Comparison of ENCODE assay signal across 12 mouse cellular contexts in the genomic region with DNA sequence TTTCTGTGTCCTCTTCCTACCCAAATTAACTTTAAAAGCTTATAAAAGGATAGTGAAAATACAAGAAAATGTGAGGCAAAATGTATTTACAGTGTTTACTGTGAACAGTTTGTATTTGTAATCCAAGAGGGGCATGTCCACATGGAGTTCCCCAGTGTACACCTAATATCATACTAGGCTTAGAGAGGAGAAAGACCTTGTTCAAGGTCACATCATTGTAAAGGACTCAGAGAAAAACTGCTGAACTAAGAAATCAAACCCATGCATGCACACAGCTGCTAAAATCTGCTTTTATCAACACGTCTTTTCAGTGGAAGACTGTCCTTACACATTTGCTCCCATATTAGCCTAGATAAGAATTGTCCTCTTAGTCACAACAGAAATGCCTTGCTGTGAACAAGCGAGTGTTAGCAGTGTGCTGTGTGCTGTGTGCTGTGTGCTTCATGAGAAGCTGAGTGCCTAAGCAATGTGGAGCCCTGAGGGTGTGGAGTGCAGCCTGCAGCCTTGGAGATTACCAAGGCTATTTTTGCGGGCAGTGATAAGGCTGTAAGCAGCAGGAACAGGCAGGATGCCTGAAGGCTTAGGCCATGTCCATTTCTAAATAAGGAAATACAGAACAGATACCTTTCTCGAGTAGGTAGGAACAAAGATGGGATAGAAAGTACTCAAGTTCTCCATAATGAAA. TPM values are rescaled to one million over a fixed set of nuclear protein-coding genes. Genes with fewer than 3 reads are reported as not detected.
A peak's percentile ranks its signal among the peaks of the same experiment; 100 is the strongest.
DNase-seq lines count a peak whose midpoint lies in the region; ATAC-seq lines count a peak whose summit lies in the region.
"Had no signal": no experiment of that assay in that cellular context is flagged by ENCODE, and none has a peak within 500 bp of the region (broad histone marks: within the 10 kb centered on the region; RNA-seq: fewer than 3 reads in every experiment).

No protein-coding gene starts in this region.

- peaks cover 45% of the 10 kb centered on the region for H3K36me3 ChIP-seq in heart, embryonic 12.5 days
- H3K36me3 ChIP-seq in liver, embryonic 16.5 days (ENCODE audit: control insufficient read depth, insufficient read depth): no peaks in the 10 kb centered on the region
- H3K36me3 ChIP-seq: neural tube, embryonic 12.5 days had no signal

- peak overlapping the region; percentile 99 for H3K27ac ChIP-seq in heart, embryonic 12.5 days (ENCODE audit: poor library complexity, severe bottlenecking)
- peak overlapping the region; percentile 78 for H3K27ac ChIP-seq in liver, embryonic 16.5 days (ENCODE audit: low read length)
- H3K27ac ChIP-seq: macrophage; neural tube, embryonic 12.5 days had no signal

- H3K4me3 ChIP-seq in heart, embryonic 12.5 days: no peak overlapping the region
- no peak overlapping the region for H3K4me3 ChIP-seq in liver, embryonic 16.5 days (ENCODE audit: low read depth, low read length)
- H3K4me3 ChIP-seq: neural tube, embryonic 12.5 days had no signal

- peak; percentile 17 for DNase-seq in gastrocnemius, postnatal 25 days
- no peak for DNase-seq in gastrocnemius, adult 8-10 months (ENCODE audit: low spot score in 2 of 2)
- peak; percentile 20 for DNase-seq in adrenal gland, postnatal 10 days
- DNase-seq in retina, embryonic 14.5 days (ENCODE audit: low spot score): no peak
- DNase-seq in left cerebral cortex, adult 8-10 months (ENCODE audit: low spot score in 2 of 2): no peak
- DNase-seq: cerebellum, adult 2 months had no signal

- WGBS in heart, embryonic 12.5 days: 2% methylated on average over 4 of the region's 4 CpGs
- WGBS in liver, embryonic 16.5 days (ENCODE audit: insufficient replicate concordance): 25% methylated on average over 4 of the region's 4 CpGs

- H3K4me1 ChIP-seq in heart, embryonic 12.5 days (replicated peaks): peaks cover 30% of the 10 kb centered on the region
- peaks cover 19% of the 10 kb centered on the region for H3K4me1 ChIP-seq in liver, embryonic 16.5 days (ENCODE audit: control insufficient read depth, low read depth, low read length)
- H3K4me1 ChIP-seq: neural tube, embryonic 12.5 days had no signal

- no peak overlapping the region; the same call in 1 of the 2 replicates for H3K4me2 ChIP-seq in heart, embryonic 12.5 days
- H3K4me2 ChIP-seq in liver, embryonic 16.5 days (ENCODE audit: low read depth, low read length): peak overlapping the region; percentile 24; the same call in 1 of the 2 replicates
- H3K4me2 ChIP-seq: neural tube, embryonic 12.5 days had no signal

- H3K9ac ChIP-seq in heart, embryonic 12.5 days: no peak overlapping the region
- no peak overlapping the region for H3K9ac ChIP-seq in liver, embryonic 16.5 days (ENCODE audit: low read depth, low read length)
- H3K9ac ChIP-seq: neural tube, embryonic 12.5 days had no signal

- peak; percentile 96 for ATAC-seq in heart, embryonic 12.5 days (ENCODE audit: insufficient number of reproducible peaks, low FRiP score)
- ATAC-seq in liver, embryonic 16.5 days (ENCODE audit: low read depth): peak; percentile 100
- no peak for ATAC-seq in CD4-positive, CD25-positive, alpha-beta regulatory T cell, adult 4 months

- no peaks in the 10 kb centered on the region for H3K27me3 ChIP-seq in heart, embryonic 12.5 days (replicated peaks)
- H3K27me3 ChIP-seq in liver, embryonic 16.5 days (ENCODE audit: control insufficient read depth, insufficient read depth, low read depth, low read length): no peaks in the 10 kb centered on the region
- H3K27me3 ChIP-seq: neural tube, embryonic 12.5 days had no signal

- no peaks in the 10 kb centered on the region for H3K9me3 ChIP-seq in heart, embryonic 12.5 days (replicated peaks)
- no peaks in the 10 kb centered on the region for H3K9me3 ChIP-seq in liver, embryonic 16.5 days (replicated peaks; ENCODE audit: control insufficient read depth, low read length)
- H3K9me3 ChIP-seq: neural tube, embryonic 12.5 days had no signal

RNA-seq across cellular contexts. Expression of a gene that starts 38.9 kb away (rescaled TPM):
- 100 to 1,000 TPM; 146 to 148 TPM for total RNA-seq in gastrocnemius, postnatal 25 days (2021)
- total RNA-seq in gastrocnemius, adult 8-10 months (2022): 100 to 1,000 TPM; 159 to 184 (median 168) TPM
- total RNA-seq in adrenal gland, postnatal 10 days (2021): 10 to 100 TPM in 1 of 2 experiments, 1 to 10 TPM in 1; 5.4 to 24.8 TPM
- 30.1 and 32.0 TPM in 2 replicates for polyA plus RNA-seq in heart, embryonic 12.5 days (2016; fragmentation: Nextera tagmentation; extraction: Ambion mirVana)
- polyA plus RNA-seq in liver, embryonic 16.5 days (2015; fragmentation: Nextera tagmentation; extraction: Ambion mirVana): 0.16 and 0.45 TPM in 2 replicates
- not detected for polyA plus RNA-seq in CD4-positive, CD25-positive, alpha-beta regulatory T cell, adult 4 months (2017; shearing (Covaris generic))
- total RNA-seq in left cerebral cortex, adult 8-10 months (2022): 10 to 100 TPM; 48.9 to 51.4 (median 50.4) TPM
- total RNA-seq: hematopoietic stem cell, adult 5-6 weeks had no signal
- polyA plus RNA-seq: macrophage had no signal

Comparison
In these comparisons a context has a peak if more than half of its experiments do, and no peak if none do; other contexts are left out.
1. DNase-seq: peak in gastrocnemius, postnatal 25 days (single experiment) and adrenal gland, postnatal 10 days (single experiment); none in gastrocnemius, adult 8-10 months (0 of 2), retina, embryonic 14.5 days (single experiment) and left cerebral cortex, adult 8-10 months (0 of 2).